Mouse (Mus musculus) heart, embryonic 11.5 days (tissue): Measurements from ENCODE around the gene Plekhg1. TPM values are rescaled to one million over a fixed set of nuclear protein-coding genes. Genes with fewer than 3 reads are reported as not detected.

ENCODE experiments used
- ATAC-seq: fragments of 200-750 bp; cut with Nextera tagmentation; replicated peaks from 2 replicates; pipeline ENCODE4 v1.8.0; 2017; ENCODE audit warnings: moderate library complexity; ENCODE audit not compliant: insufficient number of reproducible peaks, low FRiP score, low TSS enrichment
- H3K27ac ChIP-seq: fragments of 300-500 bp; sonication (generic); 2 replicates; pipeline ENCODE4 v1.5.1; 2014; ENCODE audit warnings: mild to moderate bottlenecking, low read depth, low read length
- H3K27me3 ChIP-seq: fragments of 300-500 bp; sonication (generic); 2 replicates; pipeline ENCODE4 v1.6.1; 2014; ENCODE audit warnings: mild to moderate bottlenecking, low read length, mixed read lengths; ENCODE audit not compliant: control insufficient read depth, insufficient read depth
- H3K36me3 ChIP-seq: fragments of 300-500 bp; sonication (generic); 2 replicates; pipeline ENCODE4 v1.6.1; 2014; ENCODE audit warnings: mild to moderate bottlenecking, low read length, moderate library complexity, mixed read lengths; ENCODE audit not compliant: control insufficient read depth, insufficient read depth
- H3K4me1 ChIP-seq: fragments of 300-500 bp; sonication (generic); 2 replicates; pipeline ENCODE4 v1.6.1; 2014; ENCODE audit warnings: low read length; ENCODE audit not compliant: control insufficient read depth, insufficient read depth
- H3K4me2 ChIP-seq: fragments of 300-500 bp; sonication (generic); 2 replicates; pipeline ENCODE4 v1.6.1; 2014; ENCODE audit warnings: mild to moderate bottlenecking, moderate library complexity
- H3K4me3 ChIP-seq: fragments of 300-500 bp; sonication (generic); 2 replicates; pipeline ENCODE4 v1.5.1; 2014; ENCODE audit warnings: low read depth, low read length
- H3K9ac ChIP-seq: fragments of 300-500 bp; sonication (generic); 2 replicates; pipeline ENCODE4 v1.6.1; 2014; ENCODE audit warnings: mild to moderate bottlenecking, low read depth, low read length, moderate library complexity
- H3K9me3 ChIP-seq: fragments of 300-500 bp; sonication (generic); replicated peaks from 2 replicates; pipeline ENCODE4 v1.6.1; 2016; ENCODE audit warnings: low read length; ENCODE audit not compliant: control insufficient read depth
- WGBS: fragments of 180-500 bp; shearing (Covaris S2); extraction: QIAGEN DNeasy Blood & Tissue Kit; methylation state at CpG from one replicate; pipeline ENCODE4 v1.1.7; 2014; ENCODE audit not compliant: insufficient replicate concordance; 5-methylcytosine and 5-hydroxymethylcytosine counted together
- polyA plus RNA-seq: library from polyadenylated mRNA; unstranded; fragments of >200 nt; fragmentation: Nextera tagmentation; extraction: Ambion mirVana; gene quantifications from 2 replicates; pipeline ENCODE4 v1.2.1, GENCODE M21; 2014

The Plekhg1 gene
- polyA plus RNA-seq, 1 experiment from 2014 or later = 6.2 TPM

- Histone ChIP-seq H3K4me2 (no peak overlapping the region), H3K27me3 (no peaks in the 10 kb centered on the region), H3K4me3 (no peak overlapping the region), H3K9me3 (no peaks in the 10 kb centered on the region), H3K4me1 (no peaks in the 10 kb centered on the region), H3K36me3 (no peaks in the 10 kb centered on the region; the same call in 1 of the 2 replicates), H3K27ac (no peak overlapping the region), H3K9ac (no peak overlapping the region)
- no peak for ATAC-seq
- 78% methylated on average over 4 of the region's 4 CpGs for WGBS
Observed at GRCm38 (mm10) chr10:3995277-3995676, 255.1 kb downstream of the Plekhg1 start.

- Histone ChIP-seq H3K4me3 (no peak overlapping the region), H3K4me2 (no peak overlapping the region), H3K27ac (no peak overlapping the region), H3K36me3 (no peaks in the 10 kb centered on the region; the same call in 1 of the 2 replicates), H3K9ac (no peak overlapping the region), H3K4me1 (no peaks in the 10 kb centered on the region), H3K27me3 (no peaks in the 10 kb centered on the region), H3K9me3 (no peaks in the 10 kb centered on the region)
- no peak for ATAC-seq
- WGBS = 58% methylated on average over 15 of the region's 15 CpGs
Observed at GRCm38 (mm10) chr10:3996170-3996876, 256.2 kb downstream of the Plekhg1 start.

GRCm38 (mm10) chr10:3997851-3998426, 257.8 kb downstream of the Plekhg1 start:
- no peak overlapping the region for H3K4me3 ChIP-seq
- H3K27ac ChIP-seq = no peak overlapping the region
- no peak overlapping the region for H3K9ac ChIP-seq
- no peaks in the 10 kb centered on the region for H3K4me1 ChIP-seq
- H3K9me3 ChIP-seq = no peaks in the 10 kb centered on the region
- no peaks in the 10 kb centered on the region for H3K27me3 ChIP-seq
- no peaks in the 10 kb centered on the region; the same call in 1 of the 2 replicates for H3K36me3 ChIP-seq
- ATAC-seq = no peak
- H3K4me2 ChIP-seq = no peak overlapping the region
- WGBS = 89% methylated on average over 7 of the region's 7 CpGs

- H3K9me3 ChIP-seq = no peaks in the 10 kb centered on the region
- H3K27me3 ChIP-seq = no peaks in the 10 kb centered on the region
- ATAC-seq = no peak
- no peak overlapping the region for H3K4me3 ChIP-seq
- no peak overlapping the region for H3K27ac ChIP-seq
- no peaks in the 10 kb centered on the region for H3K4me1 ChIP-seq
- no peaks in the 10 kb centered on the region; the same call in 1 of the 2 replicates for H3K36me3 ChIP-seq
- WGBS = 90% methylated on average over 5 of the region's 5 CpGs
- no peak overlapping the region for H3K9ac ChIP-seq
- no peak overlapping the region for H3K4me2 ChIP-seq
Observed at GRCm38 (mm10) chr10:4002711-4003110, 262.5 kb downstream of the Plekhg1 start.

- Histone ChIP-seq H3K27ac (no peak overlapping the region), H3K4me3 (no peak overlapping the region)
Observed at GRCm38 (mm10) chr10:4005191-4005590, 265.0 kb downstream of the Plekhg1 start.

GRCm38 (mm10) chr10:4006296-4007015, 266.3 kb downstream of the Plekhg1 start:
- H3K27me3 ChIP-seq = no peaks in the 10 kb centered on the region
- no peak overlapping the region for H3K27ac ChIP-seq
- H3K36me3 ChIP-seq = peaks cover 3% of the 10 kb centered on the region; the same call in 1 of the 2 replicates
- ATAC-seq = no peak
- no peak overlapping the region for H3K4me2 ChIP-seq
- H3K4me3 ChIP-seq = no peak overlapping the region
- H3K9me3 ChIP-seq = no peaks in the 10 kb centered on the region
- no peak overlapping the region for H3K9ac ChIP-seq
- no peaks in the 10 kb centered on the region for H3K4me1 ChIP-seq
- 59% methylated on average over 7 of the region's 7 CpGs for WGBS

More at GRCm38 (mm10) chr10:4005191-4005590, 265.0 kb downstream of the Plekhg1 start:
- Histone ChIP-seq H3K9ac (no peak overlapping the region), H3K36me3 (peaks cover 3% of the 10 kb centered on the region), H3K4me1 (no peaks in the 10 kb centered on the region), H3K4me2 (no peak overlapping the region), H3K27me3 (no peaks in the 10 kb centered on the region), H3K9me3 (no peaks in the 10 kb centered on the region)
- ATAC-seq = no peak
- 81% methylated on average over 7 of the region's 7 CpGs for WGBS

Other genes with a start within 250 kb of the Plekhg1 start
- 0.52 TPM in 1 of 2 replicates, not detected in the other for gene Iyd, start 200.1 kb upstream of the Plekhg1 start, polyA plus RNA-seq
- gene Mthfd1l, start 232.8 kb downstream of the Plekhg1 start, polyA plus RNA-seq = 17.8 and 18.0 TPM in 2 replicates